Mouse (Mus musculus) hindbrain, embryonic 16.5 days (tissue): Measurements from ENCODE around the gene Art2b. TPM values are rescaled to one million over a fixed set of nuclear protein-coding genes. Genes with fewer than 3 reads are reported as not detected.
"Not testable (repeated sequence)": the region's sequence is repeated elsewhere in the genome, so short reads cannot be mapped to it uniquely, and the experiment has no call there.

Experiments
- ATAC-seq: fragments of 200-750 bp; cut with Nextera tagmentation; 2 replicates; pipeline ENCODE4 v1.8.0; 2017; ENCODE audit warnings: moderate TSS enrichment, moderate library complexity
- H3K27ac ChIP-seq: fragments of 300-500 bp; sonication (generic); 2 replicates; pipeline ENCODE4 v1.5.1; 2014; ENCODE audit warnings: low read depth, mild to moderate bottlenecking, control low read depth, low read length, moderate library complexity
- H3K27me3 ChIP-seq: fragments of 300-500 bp; sonication (generic); replicated peaks from 2 replicates; pipeline ENCODE4 v1.6.1; 2014; ENCODE audit warnings: low read length; ENCODE audit not compliant: control insufficient read depth, insufficient read depth
- H3K36me3 ChIP-seq: fragments of 300-500 bp; sonication (generic); 2 replicates; pipeline ENCODE4 v1.6.1; 2014; ENCODE audit warnings: mild to moderate bottlenecking, low read length, moderate library complexity, mixed read lengths; ENCODE audit not compliant: control insufficient read depth, insufficient read depth
- H3K4me1 ChIP-seq: fragments of 300-500 bp; sonication (generic); 2 replicates; pipeline ENCODE4 v1.6.1; 2014; ENCODE audit warnings: low read depth, low read length; ENCODE audit not compliant: control insufficient read depth, insufficient read depth
- H3K4me2 ChIP-seq: fragments of 300-500 bp; sonication (generic); 2 replicates; pipeline ENCODE4 v1.6.1; 2014; ENCODE audit warnings: mild to moderate bottlenecking, low read length, control low read depth, moderate library complexity
- H3K4me3 ChIP-seq: fragments of 300-500 bp; sonication (generic); 2 replicates; pipeline ENCODE4 v1.5.1; 2014; ENCODE audit warnings: mild to moderate bottlenecking, low read length, control low read depth, moderate library complexity
- H3K9ac ChIP-seq: fragments of 300-500 bp; sonication (generic); 2 replicates; pipeline ENCODE4 v1.6.1; 2014; ENCODE audit warnings: low read depth, mild to moderate bottlenecking, control low read depth, low read length, moderate library complexity
- H3K9me3 ChIP-seq: fragments of 300-500 bp; sonication (generic); 2 replicates; pipeline ENCODE4 v1.6.1; 2014; ENCODE audit warnings: mild to moderate bottlenecking, low read length, moderate library complexity; ENCODE audit not compliant: control insufficient read depth
- WGBS: fragments of 180-500 bp; shearing (Covaris S2); extraction: QIAGEN DNeasy Blood & Tissue Kit; methylation state at CpG from one replicate; pipeline ENCODE4 v1.1.7; 2014; 5-methylcytosine and 5-hydroxymethylcytosine counted together
- polyA plus RNA-seq: library from polyadenylated mRNA; unstranded; fragments of >200 nt; fragmentation: Nextera tagmentation; extraction: Ambion mirVana; gene quantifications from 2 replicates; pipeline ENCODE4 v1.2.1, GENCODE M21; 2015

The Art2b gene
- polyA plus RNA-seq, 1 experiment from 2014 or later, result not detected

DNA sequence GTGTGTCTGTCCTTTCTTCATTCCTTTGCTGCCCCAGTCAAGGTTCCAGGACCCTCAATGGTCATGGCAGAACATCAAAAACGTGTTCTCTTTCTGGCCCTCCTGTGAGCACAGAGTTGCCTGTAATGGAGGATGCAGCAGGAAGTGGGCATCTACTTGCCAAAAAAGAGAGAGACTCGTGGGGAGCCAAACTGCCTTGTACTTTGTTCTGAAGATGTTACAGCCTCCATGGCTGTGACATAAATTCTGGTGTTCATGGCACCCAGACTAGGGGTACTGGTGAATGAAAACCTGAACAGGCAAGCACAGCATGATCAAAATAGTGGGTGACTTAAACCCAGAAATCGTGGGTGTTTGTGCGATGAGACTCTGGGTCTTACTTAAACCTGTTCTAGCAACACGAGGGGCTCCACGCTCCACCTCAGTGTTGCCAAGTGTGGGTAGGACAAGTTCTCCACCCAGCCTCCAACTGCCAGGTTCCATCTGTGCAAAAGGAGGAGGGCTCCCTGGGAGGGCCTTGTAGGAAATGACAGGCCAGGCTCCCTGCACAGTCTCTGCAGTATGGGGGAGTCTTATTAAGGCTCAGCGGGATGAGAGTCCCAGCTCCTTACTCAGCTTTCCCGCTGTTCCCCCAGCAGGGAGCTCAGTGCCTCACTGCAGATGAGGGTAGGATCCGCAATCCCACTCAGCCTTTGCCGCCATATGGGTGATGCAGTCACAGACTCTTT, 32.2 kb upstream of the Art2b start:
- Histone ChIP-seq H3K9ac (no peak overlapping the region), H3K27ac (no peak overlapping the region), H3K4me1 (no peaks in the 10 kb centered on the region), H3K4me2 (no peak overlapping the region), H3K27me3 (no peaks in the 10 kb centered on the region), H3K4me3 (no peak overlapping the region), H3K36me3 (no peaks in the 10 kb centered on the region), H3K9me3 (no peaks in the 10 kb centered on the region)
- ATAC-seq, result no peak
- WGBS, result 66% methylated on average over 10 of the region's 10 CpGs

DNA sequence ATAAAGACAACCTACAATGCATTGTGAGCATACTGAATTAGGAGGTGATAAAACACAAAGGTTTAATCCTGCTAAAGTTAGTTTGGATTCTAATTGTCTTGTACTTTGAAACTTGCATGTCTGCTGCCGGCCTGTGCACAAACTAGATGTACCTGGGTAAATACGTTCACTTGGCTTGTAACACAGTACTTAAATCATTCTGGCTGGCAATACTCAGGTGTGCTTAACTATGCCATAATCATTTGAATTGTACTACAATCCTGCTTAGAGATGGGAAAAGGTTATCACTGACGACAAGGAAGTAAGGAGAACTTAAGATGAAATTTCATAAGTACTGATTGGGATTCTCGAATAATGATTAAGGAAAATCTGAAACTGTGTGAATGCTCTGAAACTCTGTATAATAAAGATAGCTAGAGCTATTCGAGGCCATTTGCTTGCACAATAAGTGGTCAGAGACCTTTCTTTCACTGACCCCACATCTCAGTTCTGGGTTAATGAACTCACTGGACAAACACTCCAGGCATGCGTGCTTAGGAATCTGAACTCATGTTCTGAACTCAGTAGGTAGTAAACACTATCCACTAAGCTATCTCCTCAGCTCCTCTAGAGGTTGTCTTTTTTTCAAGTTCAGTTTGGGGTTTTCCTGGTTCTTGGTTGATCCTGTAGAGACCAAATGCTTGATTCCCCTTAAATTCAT, 30.9 kb upstream of the Art2b start:
- no peaks in the 10 kb centered on the region for H3K4me1 ChIP-seq
- H3K36me3 ChIP-seq, result no peaks in the 10 kb centered on the region
- no peak overlapping the region for H3K9ac ChIP-seq
- H3K9me3 ChIP-seq, result no peaks in the 10 kb centered on the region
- whole genome bisulfite sequencing, result 82% methylated on average over 6 of the region's 6 CpGs
- no peak overlapping the region for H3K4me2 ChIP-seq
- H3K4me3 ChIP-seq, result no peak overlapping the region
- no peaks in the 10 kb centered on the region for H3K27me3 ChIP-seq
- H3K27ac ChIP-seq, result no peak overlapping the region
- no peak for ATAC-seq

GRCm38 (mm10) chr7:101615406-101615805, 30.0 kb upstream of the Art2b start:
- no peak overlapping the region for H3K4me3 ChIP-seq
- H3K4me1 ChIP-seq, result no peaks in the 10 kb centered on the region
- no peak overlapping the region for H3K27ac ChIP-seq
- ATAC-seq, result no peak
- no peak overlapping the region for H3K4me2 ChIP-seq
- H3K9ac ChIP-seq, result no peak overlapping the region
- no peaks in the 10 kb centered on the region for H3K36me3 ChIP-seq
- no peaks in the 10 kb centered on the region for H3K9me3 ChIP-seq
- no peaks in the 10 kb centered on the region for H3K27me3 ChIP-seq
- 83% methylated on average over 7 of the region's 7 CpGs for WGBS

- H3K4me1 ChIP-seq, H3K27me3 ChIP-seq, H3K9me3 ChIP-seq, H3K36me3 ChIP-seq, H3K4me3 ChIP-seq, H3K9ac ChIP-seq, ATAC-seq, H3K27ac ChIP-seq, H3K4me2 ChIP-seq: not testable (repeated sequence)
- 85% methylated on average over 8 of the region's 8 CpGs for WGBS
Observed at GRCm38 (mm10) chr7:101612786-101613527, 27.6 kb upstream of the Art2b start.

DNA sequence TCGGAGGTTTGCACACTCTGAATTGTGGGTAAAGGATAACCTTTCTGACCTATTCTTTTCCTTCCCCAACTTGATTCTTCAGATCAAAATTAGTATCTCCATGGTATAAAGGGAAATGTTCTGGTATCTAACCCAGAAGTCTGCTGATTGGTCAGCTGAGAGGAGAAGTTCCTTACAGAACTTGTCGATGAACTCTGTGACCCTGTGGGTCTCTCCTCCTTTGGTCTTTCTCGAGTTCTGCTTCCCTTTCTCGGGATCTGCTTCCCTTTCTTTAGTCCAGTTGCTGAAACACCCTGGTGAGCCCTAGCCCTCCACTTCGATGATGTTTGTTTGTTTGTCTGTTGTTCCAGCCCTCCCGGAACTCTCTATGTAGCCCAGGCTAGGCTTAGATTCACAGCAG, 22.4 kb upstream of the Art2b start:
- 74% methylated on average over 6 of the region's 6 CpGs for WGBS
- Histone ChIP-seq H3K9me3 (no peaks in the 10 kb centered on the region), H3K36me3 (no peaks in the 10 kb centered on the region), H3K4me2 (no peak overlapping the region), H3K4me1 (no peaks in the 10 kb centered on the region), H3K27ac (no peak overlapping the region), H3K4me3 (no peak overlapping the region), H3K9ac (no peak overlapping the region), H3K27me3 (no peaks in the 10 kb centered on the region)
- no peak for ATAC-seq

GRCm38 (mm10) chr7:101600406-101600805, 15.0 kb upstream of the Art2b start:
- Histone ChIP-seq H3K36me3 (no peaks in the 10 kb centered on the region), H3K9me3 (no peaks in the 10 kb centered on the region), H3K27me3 (no peaks in the 10 kb centered on the region), H3K4me2 (no peak overlapping the region), H3K9ac (no peak overlapping the region), H3K4me3 (no peak overlapping the region), H3K27ac (no peak overlapping the region), H3K4me1 (no peaks in the 10 kb centered on the region)
- WGBS, result 97% methylated on average over 1 of the region's 1 CpGs
- no peak for ATAC-seq

- Histone ChIP-seq H3K4me1 (no peaks in the 10 kb centered on the region), H3K27me3 (no peaks in the 10 kb centered on the region), H3K9me3 (no peaks in the 10 kb centered on the region), H3K27ac (no peak overlapping the region), H3K4me3 (no peak overlapping the region), H3K9ac (no peak overlapping the region), H3K4me2 (no peak overlapping the region), H3K36me3 (no peaks in the 10 kb centered on the region)
- WGBS, result 29% methylated on average over 2 of the region's 2 CpGs
- ATAC-seq, result no peak
Observed at GRCm38 (mm10) chr7:101598482-101598881, 13.1 kb upstream of the Art2b start.

DNA sequence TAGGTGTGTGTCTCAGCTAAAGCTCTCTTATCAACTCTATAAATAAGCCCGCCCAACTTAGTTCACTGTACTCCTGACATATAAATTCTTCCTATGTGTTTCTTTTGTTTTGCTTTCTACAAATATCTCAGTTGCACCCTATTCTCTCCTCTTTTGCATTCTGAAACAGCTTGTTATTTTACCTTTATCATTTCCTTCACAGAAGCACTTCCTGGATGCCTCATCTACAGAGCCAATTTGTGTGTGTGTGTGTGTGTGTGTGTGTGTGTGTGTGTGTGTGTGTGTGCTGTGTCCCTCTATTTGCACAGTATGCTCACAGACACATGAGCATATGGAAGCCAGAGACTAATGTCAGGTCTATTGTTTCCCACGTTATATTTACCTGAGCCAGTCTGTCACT, 9.6 kb upstream of the Art2b start:
- Histone ChIP-seq H3K27me3 (no peaks in the 10 kb centered on the region), H3K36me3 (no peaks in the 10 kb centered on the region), H3K9ac (no peak overlapping the region), H3K4me1 (no peaks in the 10 kb centered on the region), H3K4me3 (no peak overlapping the region), H3K27ac (no peak overlapping the region), H3K9me3 (no peaks in the 10 kb centered on the region), H3K4me2 (no peak overlapping the region)
- ATAC-seq, result no peak
- WGBS, result 83% methylated on average over 2 of the region's 2 CpGs

GRCm38 (mm10) chr7:101584271-101584670, 1.1 kb downstream of the Art2b start:
- H3K9me3 ChIP-seq, ATAC-seq, H3K4me3 ChIP-seq, H3K4me1 ChIP-seq, H3K4me2 ChIP-seq, H3K36me3 ChIP-seq, H3K9ac ChIP-seq, H3K27ac ChIP-seq, H3K27me3 ChIP-seq: not testable (repeated sequence)
- WGBS, result 63% methylated on average over 6 of the region's 6 CpGs
